Mouse (Mus musculus) cerebellum, adult 9-10 months (tissue): ENCODE measurements at regions not wholly inside any gene's neighbourhood (a gene's known extent, or its start where the extent isn't known, plus 50 kb on each side); places are given as distances from the start of the nearest gene placed in this dataset.
A peak's percentile ranks its signal among the peaks of the same experiment; 100 is the strongest.
"Not testable (repeated sequence)": the region's sequence is repeated elsewhere in the genome, so short reads cannot be mapped to it uniquely, and the experiment has no call there.

Experiments
- DNase-seq: peaks from one replicate; pipeline ENCODE4 v3.0.0; 2022

DNA sequence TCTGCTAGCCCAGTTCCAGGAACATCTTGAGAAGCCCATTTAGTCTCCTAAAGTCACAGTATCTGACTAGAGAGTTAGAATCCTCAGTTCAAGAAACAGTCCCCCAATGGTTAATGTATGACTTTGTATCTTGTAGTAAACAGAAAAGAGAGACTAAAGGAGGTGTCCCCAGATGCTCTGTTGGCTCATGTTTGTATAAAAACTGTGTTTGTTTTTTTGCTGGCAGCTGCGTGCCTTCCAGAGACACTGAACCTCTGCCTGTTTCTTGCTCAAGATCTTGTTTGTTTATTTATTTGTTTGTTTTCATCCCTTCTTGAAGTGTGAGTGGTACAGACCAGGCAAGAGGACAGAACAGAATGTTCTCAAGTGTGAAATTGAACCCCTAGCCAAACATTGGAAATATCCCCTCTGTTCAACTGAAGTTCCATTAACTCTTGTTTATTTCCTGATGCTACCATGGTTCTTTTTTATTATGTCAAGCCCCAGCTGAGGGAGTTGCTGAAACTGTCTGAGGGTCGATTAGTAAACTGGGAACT, 451.3 kb upstream of the Ube2e3 start:
- no peak for DNase-seq

DNA sequence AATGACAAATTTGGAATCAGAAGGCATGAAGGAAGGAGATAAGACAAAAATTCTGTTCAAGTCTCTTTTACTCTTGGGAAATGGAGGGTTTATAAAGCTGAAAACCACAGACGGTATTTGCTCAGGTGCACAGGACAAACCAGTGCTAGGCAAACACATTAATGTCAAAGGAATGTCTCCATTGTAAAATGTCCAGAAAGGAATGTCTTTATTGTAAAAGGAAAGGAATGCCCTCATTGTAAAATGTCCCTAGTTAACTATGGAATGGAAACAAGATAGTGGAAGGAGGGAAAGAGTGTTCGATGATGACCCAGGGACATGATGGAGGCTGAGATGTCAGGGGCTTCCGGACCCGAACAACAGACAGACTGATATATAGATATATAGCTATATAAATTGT, 454.9 kb upstream of the Ube2e3 start:
- DNase-seq: no peak

DNA sequence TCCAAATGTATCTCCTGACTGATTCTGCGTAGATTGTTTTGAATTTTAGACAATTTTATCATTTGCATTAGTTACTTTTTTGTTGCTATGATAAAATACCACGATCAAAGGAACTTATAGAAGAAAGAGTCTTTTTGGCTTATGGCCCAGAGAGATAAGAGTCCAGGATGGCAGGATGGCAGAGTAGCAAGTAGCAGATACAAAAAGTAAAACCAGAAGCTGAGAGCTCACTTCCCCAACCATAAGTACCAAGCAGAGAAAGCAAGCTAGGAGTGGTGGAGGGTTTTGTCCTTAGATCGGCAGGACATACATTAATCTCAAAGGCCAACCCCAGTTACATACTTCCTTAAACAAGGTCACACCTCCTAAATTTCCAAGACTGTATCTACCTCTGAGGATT, 457.7 kb upstream of the Cwc22 start:
- no peak for DNase-seq

DNA sequence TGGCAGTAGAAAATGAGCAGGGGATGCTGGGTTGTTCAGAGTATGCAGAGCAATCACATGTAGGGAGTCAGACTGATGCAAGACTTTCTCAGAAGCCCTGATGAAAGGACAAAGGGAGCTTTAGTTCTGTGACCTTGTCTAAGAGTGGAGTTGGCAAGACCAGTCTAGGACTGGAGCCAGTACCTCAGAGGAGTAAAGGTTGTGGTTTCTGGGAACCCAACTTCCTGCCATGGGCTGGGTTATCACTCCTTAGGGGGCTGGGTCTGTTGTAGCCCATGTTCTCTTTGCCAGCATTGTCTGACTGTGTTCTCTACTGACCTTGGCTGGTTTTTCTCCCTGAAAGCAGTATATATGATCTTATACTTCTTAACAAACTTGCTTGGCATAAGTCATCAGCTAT, 453.1 kb upstream of the Cwc22 start:
- no peak for DNase-seq

GRCm38 (mm10) chr2:78396924-78397323, 450.7 kb upstream of the Cwc22 start:
- DNase-seq: no peak

DNA sequence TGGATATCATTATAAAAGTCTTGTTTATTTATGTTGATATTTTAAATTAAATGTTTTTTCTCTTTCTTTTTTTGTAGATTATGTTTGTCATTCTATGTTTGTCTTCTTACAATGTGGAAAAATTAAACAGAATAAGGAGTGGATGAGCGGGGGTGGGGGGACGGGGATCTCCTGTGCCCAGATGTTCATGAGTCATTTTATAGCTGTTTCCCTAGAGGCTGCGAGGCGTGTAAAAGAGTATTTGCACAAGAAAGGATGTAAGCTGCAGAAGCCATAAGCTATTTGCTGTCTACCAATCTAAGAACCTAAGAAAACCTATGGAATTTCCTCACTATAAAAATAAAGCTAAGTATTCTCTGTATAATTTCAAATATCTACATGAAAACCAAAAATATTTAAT, 446.9 kb upstream of the Cwc22 start:
- DNase-seq: no peak

- no peak for DNase-seq
Measured at GRCm38 (mm10) chr2:78392425-78392824, 446.2 kb upstream of the Cwc22 start.

DNA sequence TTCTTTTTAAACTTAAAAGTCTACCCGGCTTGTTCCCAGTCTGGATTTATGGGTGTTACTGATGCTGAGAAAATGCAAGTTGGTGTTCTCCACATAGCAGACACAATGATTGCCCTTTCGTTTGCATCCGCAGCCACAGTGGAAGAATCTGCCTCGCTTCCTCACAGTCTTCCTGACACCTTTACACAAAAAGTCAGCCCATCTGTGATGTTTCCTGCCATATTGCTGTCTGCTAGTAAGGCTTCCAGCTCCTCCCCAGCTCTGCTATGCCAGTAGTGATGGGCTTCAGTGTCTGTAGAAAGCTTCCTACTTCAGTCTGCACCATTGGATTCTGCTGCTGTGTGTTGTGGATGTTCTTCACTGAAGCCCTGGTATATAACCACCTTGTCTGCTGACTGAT, 441.8 kb upstream of the Cwc22 start:
- DNase-seq: no peak

DNA sequence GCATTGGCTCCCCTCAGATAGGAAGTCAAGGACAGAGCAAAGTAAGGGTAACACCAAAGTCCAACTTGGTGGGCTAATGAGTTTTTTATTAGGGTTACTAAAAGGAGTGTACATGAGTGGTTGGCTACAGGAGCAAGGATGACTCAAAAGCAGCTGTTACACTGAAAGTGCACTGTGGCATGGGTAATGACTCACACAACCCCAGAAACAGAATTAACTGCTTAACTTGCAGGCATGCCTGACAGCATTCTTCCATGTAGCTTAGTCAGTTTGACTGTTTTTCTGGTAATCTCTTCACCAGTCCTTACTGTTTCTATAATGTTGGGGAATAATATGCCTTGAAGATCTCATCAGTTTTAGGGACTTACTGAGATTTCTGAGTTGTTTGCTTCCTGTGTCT, 435.1 kb upstream of the Cwc22 start:
- no peak for DNase-seq

- DNase-seq: peak; percentile 92
Measured at GRCm38 (mm10) chr2:78331736-78332475, 385.7 kb upstream of the Cwc22 start.

DNA sequence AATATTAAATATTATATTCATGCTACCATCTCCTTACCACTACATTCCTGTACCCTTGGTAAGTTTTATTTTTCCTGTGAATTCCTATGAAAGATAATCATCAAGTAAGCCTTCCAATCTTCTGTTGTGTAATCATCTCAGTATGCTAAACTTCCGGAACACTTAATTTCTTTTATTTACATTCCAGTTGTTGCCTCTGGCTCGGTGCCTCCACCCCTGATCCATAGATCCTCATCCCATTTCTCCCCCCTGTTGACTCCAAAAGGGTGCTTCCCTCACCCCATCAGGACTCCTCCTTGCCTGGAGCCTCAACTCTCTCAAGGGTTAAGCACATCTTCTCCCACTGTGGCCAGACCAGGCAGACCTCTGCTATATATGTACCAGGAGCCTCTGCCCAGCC, 379.9 kb upstream of the Cwc22 start:
- DNase-seq: no peak

GRCm38 (mm10) chr2:78322216-78322965, 376.2 kb upstream of the Cwc22 start:
- no peak for DNase-seq

DNA sequence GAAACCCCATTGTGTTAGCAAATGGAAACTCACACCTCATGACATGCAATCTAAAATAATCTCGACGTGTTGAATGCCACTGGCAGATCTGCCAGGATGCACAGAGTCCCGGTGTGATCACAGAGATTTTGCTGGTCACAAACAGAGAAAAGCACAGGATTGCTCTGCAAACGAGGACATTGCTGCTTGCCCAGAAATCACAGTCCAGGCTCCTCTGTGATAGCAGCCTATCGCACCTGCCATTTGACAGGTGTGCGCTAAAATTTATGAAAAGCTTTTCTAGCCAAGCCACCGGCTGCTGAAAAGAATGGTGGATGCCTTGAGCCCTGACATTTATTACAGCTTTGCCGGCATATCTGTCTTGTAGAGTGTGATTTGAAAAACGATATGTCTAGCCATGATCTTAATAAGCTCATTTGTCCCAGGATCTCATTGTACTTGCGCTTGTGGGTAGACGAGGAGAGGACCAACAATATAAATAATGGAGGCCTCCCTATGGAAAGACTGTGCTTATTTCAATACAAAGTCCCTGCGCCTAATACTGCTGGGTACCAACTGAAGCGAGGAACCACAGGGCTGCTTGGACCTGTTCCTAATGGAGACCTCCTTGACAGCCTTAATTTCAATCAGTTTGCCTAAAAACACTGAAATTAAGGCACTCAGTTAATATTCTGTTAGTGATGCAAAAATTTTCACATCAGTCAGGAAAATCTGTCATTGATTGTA, 365.8 kb upstream of the Cwc22 start:
- peak; percentile 38 for DNase-seq

GRCm38 (mm10) chr2:78309361-78309760, 363.2 kb upstream of the Cwc22 start:
- no peak for DNase-seq

DNA sequence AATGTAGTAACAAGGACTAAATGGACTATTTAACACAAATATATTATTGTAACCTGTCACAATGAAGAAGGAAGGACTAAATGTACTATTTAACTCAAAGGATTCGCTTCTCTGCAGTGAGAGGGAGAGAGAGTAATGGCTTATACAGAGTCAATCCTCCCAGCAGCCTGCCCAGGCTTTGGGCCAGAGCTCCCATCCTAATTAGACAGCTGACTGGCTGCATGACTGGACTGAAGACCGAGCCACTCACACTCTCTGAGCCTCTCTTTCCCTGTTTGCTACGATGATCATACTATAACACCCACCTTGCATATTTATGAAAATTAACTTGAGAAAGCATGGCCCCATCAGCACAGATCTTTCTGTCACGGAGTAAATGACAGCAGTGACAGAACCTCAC, 360.7 kb upstream of the Cwc22 start:
- DNase-seq: no peak

- no peak for DNase-seq
Measured at GRCm38 (mm10) chr2:78291665-78292064, 345.5 kb upstream of the Cwc22 start.

- DNase-seq: no peak
Measured at GRCm38 (mm10) chr2:78284806-78285205, 338.6 kb upstream of the Cwc22 start.

DNA sequence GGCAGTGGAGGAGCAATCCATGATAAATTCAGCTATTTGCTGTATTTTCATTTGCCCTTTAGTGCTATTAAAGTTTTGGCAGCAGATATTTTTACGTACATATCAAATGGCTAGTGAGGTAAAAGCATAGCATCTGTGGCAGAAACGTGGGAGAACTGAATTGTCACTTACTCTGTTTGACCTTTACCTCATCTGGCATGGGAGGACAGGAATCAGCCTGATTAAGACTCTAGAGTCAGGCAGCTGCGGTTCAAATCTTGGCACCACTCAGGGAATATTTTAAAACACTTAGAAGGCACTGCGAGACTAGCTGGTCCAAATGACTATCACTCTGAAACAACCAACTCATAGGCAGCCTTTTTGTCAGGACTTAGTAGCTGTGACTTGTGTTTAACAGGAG, 337.4 kb upstream of the Cwc22 start:
- no peak for DNase-seq

DNA sequence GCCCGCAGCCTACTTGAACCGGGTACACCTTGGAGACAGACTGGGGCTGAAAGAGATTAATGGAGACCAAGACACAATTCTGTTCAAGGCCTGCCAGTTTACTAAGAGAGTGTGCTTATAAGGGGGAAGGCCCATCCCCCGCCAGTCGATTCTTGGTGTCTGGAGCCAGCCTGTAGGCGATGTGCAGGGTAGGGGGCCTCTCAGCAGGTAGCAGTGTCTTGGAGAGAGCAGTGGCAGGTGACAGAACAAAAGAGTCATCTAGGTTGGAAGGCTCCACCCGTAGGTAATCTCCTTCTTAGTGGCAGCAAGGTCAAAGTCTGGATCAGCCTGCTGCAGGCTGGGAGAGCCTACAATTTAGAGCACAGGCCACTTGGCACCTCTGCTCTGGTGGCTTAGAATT, 335.7 kb upstream of the Cwc22 start:
- DNase-seq: not testable (repeated sequence)

DNA sequence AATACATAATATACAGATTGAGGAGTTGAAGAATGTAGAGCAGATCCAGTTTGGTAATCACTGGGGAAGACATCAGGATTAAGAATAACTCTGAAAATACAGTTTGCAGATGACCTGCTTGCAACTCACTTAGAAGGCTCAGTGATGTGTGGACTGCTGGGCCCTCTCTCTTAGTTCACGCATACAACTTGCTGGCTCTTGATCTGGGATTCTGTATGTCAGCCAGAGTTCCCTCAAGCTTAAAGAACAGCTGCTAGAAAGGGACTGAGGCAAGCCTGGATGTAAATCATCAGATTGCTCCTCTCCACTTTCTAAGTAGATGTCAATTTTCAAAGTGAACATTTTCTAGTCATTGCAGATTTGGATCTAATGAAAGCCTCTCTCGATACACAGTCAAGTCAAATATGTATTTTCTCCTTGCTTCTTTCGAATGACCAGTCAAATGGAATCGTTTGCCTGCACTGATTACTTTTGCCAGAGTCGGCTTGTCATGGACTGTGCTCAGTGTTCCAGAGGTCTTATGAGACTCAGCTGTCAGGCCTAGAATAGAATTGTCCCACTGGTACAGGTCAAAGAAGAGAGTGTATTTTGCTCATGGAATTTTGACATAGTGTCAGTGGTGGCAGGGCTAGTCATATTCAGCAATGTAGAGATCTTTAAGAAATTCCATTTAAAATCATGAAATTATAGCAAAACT, 334.2 kb upstream of the Cwc22 start:
- DNase-seq: no peak

GRCm38 (mm10) chr2:78279382-78280056, 333.3 kb upstream of the Cwc22 start:
- DNase-seq: no peak

DNA sequence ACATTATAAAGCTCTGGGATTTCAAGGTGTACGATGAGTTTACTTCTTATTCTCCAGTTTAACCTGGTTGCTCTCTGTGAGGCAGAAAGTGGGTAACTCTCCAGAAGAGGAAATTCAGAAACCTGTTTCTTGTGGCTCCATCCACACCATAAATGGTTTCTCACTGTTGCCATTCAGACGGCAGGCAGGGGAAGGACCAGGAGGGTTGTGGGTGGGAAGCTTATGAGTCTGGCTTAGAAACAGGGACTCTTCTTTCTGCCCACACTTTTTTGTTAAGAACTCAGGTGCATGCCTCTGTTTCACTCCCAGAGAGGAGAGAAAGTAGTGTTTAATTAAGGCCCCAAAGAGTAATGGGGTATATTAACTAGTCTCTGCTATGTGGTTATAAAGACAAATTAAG, 332.5 kb upstream of the Cwc22 start:
- no peak for DNase-seq
